Mouse (Mus musculus): ENCODE measurements around the gene Bnc2. TPM values are rescaled to one million over a fixed set of nuclear protein-coding genes. Genes with fewer than 3 reads are reported as not detected.

Bnc2 gene
- polyA plus RNA-seq, 1 experiment from 2014 or later, result 11.0 TPM

DNA sequence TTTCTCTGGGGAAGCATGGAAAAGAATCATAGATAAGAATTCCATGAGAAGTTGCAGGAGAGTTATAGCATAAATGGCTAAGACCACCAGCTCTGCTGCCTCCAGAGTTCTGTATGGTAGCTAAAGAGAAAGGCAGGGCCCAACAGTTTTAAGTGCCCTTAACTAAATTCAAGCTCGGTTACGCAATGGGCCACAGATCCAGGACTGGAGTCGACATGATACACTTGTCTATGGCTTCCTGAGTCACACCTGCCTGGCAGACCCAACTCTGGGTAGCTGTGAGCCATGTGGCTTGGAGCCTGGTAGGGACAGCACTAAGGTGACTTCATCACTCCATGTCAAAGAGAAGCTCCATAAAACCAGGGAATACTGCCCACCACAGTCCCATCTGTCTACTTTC, 53.3 kb downstream of the Bnc2 start:
- 92% methylated on average over 3 of the region's 3 CpGs for WGBS
- no peak for ATAC-seq (ENCODE audit: low FRiP score)
- Histone ChIP-seq H3K9me3 (no peaks in the 10 kb centered on the region), H3K9ac (no peak overlapping the region), H3K4me1 (replicated peaks) (no peaks in the 10 kb centered on the region), H3K27ac (no peak overlapping the region), H3K36me3 (no peaks in the 10 kb centered on the region), H3K4me2 (no peak overlapping the region), H3K4me3 (no peak overlapping the region), H3K27me3 (no peaks in the 10 kb centered on the region)

- Histone ChIP-seq H3K4me2 (no peak overlapping the region), H3K27me3 (no peaks in the 10 kb centered on the region), H3K4me1 (replicated peaks) (no peaks in the 10 kb centered on the region), H3K9me3 (no peaks in the 10 kb centered on the region), H3K4me3 (no peak overlapping the region), H3K9ac (no peak overlapping the region), H3K27ac (no peak overlapping the region), H3K36me3 (no peaks in the 10 kb centered on the region)
- no peak for ATAC-seq (ENCODE audit: low FRiP score)
- WGBS, result 57% methylated on average over 4 of the region's 4 CpGs
Measured at GRCm38 (mm10) chr4:84609861-84610260, 65.2 kb downstream of the Bnc2 start.

DNA sequence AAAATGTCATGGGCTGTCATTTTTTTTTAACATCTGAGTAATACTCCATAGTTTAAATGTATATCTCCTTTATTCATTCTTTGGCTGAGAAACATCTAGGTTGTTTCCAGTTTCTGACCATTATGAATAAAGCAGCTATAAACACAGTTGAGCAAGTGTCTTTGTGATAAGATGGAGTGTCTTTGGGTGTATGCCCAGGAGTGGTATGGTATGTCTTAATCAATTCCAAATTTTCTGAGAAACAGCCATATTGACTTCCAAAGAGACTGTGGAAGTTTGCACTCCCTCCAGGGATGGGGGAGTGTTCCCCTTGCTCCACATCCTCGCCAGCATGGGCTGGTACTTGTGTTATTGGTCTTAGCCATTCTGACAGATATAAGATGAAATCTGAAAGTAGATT, 70.6 kb downstream of the Bnc2 start:
- H3K9ac ChIP-seq, result no peak overlapping the region
- WGBS, result 88% methylated on average over 1 of the region's 1 CpGs
- H3K4me1 ChIP-seq (replicated peaks), result no peaks in the 10 kb centered on the region
- H3K4me2 ChIP-seq, result no peak overlapping the region
- ATAC-seq (ENCODE audit: low FRiP score), result no peak
- H3K27ac ChIP-seq, result no peak overlapping the region
- H3K4me3 ChIP-seq, result no peak overlapping the region
- no peaks in the 10 kb centered on the region for H3K36me3 ChIP-seq
- H3K27me3 ChIP-seq, result no peaks in the 10 kb centered on the region
- no peaks in the 10 kb centered on the region for H3K9me3 ChIP-seq

DNA sequence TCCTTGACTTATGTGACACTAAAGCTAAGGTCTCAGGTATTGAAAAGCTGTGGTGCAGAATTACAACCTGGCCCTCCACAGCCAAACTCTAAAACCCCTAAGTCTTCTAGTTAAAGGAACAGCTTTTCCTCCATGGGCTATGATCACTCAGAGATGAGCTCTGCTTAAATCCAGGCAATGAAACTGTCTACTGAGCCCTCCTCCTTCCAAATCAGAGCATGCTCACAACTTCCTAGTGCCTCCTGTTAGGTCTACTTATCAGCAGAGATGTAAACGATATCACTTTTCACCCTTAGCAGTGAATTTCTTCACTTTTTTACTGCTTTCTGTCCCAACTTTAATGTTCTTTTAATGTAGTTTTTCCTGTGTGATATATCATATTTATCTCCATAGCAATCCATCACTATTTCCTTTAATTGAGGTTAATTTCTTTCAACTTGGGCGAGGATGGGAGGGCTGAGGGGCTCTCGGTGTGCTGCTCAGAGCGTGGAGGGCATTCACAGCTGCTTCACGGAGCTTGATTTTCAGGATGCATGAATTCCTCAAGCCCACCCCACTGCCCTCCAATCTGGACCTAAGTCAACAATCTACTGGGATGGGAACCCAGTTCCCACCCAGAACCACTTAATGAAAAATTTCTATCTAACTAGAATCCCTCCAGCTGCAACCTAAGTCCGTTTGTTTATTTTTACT, 94.7 kb downstream of the Bnc2 start:
- no peak overlapping the region for H3K9ac ChIP-seq
- no peak for ATAC-seq (ENCODE audit: low FRiP score)
- H3K9me3 ChIP-seq, result no peaks in the 10 kb centered on the region
- WGBS, result 66% methylated on average over 6 of the region's 6 CpGs
- H3K27ac ChIP-seq, result no peak overlapping the region
- no peaks in the 10 kb centered on the region for H3K4me1 ChIP-seq (replicated peaks)
- H3K36me3 ChIP-seq, result no peaks in the 10 kb centered on the region
- no peak overlapping the region for H3K4me2 ChIP-seq
- no peak overlapping the region for H3K4me3 ChIP-seq
- H3K27me3 ChIP-seq, result no peaks in the 10 kb centered on the region

DNA sequence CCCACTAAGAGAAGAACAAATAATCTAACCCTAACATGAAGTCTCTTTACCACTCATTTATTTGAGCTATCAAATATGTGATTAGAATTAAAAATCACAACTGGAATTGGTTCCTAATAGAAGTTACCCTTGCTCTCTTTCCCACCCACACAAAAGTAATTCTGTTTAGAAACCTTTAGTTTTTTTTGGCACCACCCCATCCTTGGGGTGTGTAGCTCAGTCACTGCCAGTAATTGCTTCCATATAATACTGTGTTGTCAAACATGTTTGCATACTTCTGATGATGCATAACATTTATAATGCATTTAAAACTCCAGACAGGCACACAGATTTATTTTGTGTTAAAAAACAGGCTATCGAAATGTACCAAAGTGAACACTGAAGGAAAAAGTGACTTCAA, 96.8 kb downstream of the Bnc2 start:
- no peak overlapping the region for H3K4me2 ChIP-seq
- no peak overlapping the region for H3K9ac ChIP-seq
- H3K9me3 ChIP-seq, result no peaks in the 10 kb centered on the region
- no peaks in the 10 kb centered on the region for H3K4me1 ChIP-seq (replicated peaks)
- 92% methylated on average over 1 of the region's 1 CpGs for WGBS
- H3K27me3 ChIP-seq, result no peaks in the 10 kb centered on the region
- ATAC-seq (ENCODE audit: low FRiP score), result no peak
- H3K36me3 ChIP-seq, result no peaks in the 10 kb centered on the region
- H3K4me3 ChIP-seq, result no peak overlapping the region
- H3K27ac ChIP-seq, result no peak overlapping the region

- no peak overlapping the region for H3K9ac ChIP-seq
- H3K27ac ChIP-seq, result no peak overlapping the region
- H3K27me3 ChIP-seq, result no peaks in the 10 kb centered on the region
- no peaks in the 10 kb centered on the region for H3K4me1 ChIP-seq (replicated peaks)
- ATAC-seq (ENCODE audit: low FRiP score), result no peak
- no peaks in the 10 kb centered on the region for H3K9me3 ChIP-seq
- no peaks in the 10 kb centered on the region for H3K36me3 ChIP-seq
- H3K4me3 ChIP-seq, result no peak overlapping the region
- 61% methylated on average over 8 of the region's 8 CpGs for WGBS
- no peak overlapping the region for H3K4me2 ChIP-seq
Measured at GRCm38 (mm10) chr4:84566123-84566522, 109.0 kb downstream of the Bnc2 start.

DNA sequence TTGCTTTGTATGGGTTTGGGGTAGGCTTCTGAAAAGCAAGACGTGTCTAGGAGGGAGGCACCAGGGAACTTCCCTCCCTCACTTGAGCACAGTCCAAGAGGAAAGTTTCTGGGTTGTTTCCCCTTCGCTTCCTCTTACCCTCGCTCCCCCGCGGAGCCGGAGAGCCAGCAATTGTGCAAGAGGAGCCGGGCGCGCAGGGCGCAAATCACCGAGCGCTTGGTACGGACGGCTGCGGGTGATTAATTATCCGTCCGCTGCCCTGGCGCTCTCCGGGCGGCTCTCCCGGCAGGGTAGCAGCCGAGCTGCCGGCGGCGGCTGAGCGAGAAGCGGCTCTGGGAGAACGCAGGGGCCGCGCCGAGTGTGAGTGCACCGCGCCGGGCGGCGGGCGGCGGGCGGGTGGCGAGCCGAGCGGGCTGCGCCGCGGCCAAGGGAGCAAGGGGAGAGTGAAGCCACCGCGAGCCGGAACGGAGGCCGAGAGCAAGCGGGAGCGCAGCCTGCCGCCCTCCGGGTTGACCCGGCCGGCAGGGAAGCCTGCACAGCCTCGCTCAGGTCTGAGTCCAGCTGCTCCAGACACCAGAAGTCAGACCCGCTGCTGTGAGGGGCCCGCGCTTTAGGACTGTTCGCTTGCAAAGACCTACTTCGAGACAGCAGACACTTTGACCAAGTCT, 129.7 kb downstream of the Bnc2 start:
- H3K27me3 ChIP-seq, result peaks cover 18% of the 10 kb centered on the region
- peak overlapping the region; percentile 82 for H3K27ac ChIP-seq
- peak overlapping the region; percentile 60 for H3K4me3 ChIP-seq
- peak overlapping the region; percentile 88 for H3K9ac ChIP-seq
- ATAC-seq (ENCODE audit: low FRiP score), result peak; percentile 92
- H3K4me1 ChIP-seq (replicated peaks), result peaks cover 24% of the 10 kb centered on the region
- no peaks in the 10 kb centered on the region for H3K9me3 ChIP-seq
- peak overlapping the region; percentile 95 for H3K4me2 ChIP-seq
- 1% methylated on average over 45 of the region's 62 CpGs for WGBS
- no peaks in the 10 kb centered on the region for H3K36me3 ChIP-seq

GRCm38 (mm10) chr4:84544646-84545045, 130.4 kb downstream of the Bnc2 start:
- Histone ChIP-seq H3K4me1 (replicated peaks) (peaks cover 24% of the 10 kb centered on the region), H3K27me3 (peaks cover 18% of the 10 kb centered on the region), H3K4me3 (peak overlapping the region; percentile 60), H3K9ac (no peak overlapping the region), H3K27ac (no peak overlapping the region), H3K36me3 (no peaks in the 10 kb centered on the region), H3K9me3 (no peaks in the 10 kb centered on the region), H3K4me2 (peak overlapping the region; percentile 95)
- ATAC-seq (ENCODE audit: low FRiP score), result no peak
- WGBS, result 36% methylated on average over 2 of the region's 2 CpGs

DNA sequence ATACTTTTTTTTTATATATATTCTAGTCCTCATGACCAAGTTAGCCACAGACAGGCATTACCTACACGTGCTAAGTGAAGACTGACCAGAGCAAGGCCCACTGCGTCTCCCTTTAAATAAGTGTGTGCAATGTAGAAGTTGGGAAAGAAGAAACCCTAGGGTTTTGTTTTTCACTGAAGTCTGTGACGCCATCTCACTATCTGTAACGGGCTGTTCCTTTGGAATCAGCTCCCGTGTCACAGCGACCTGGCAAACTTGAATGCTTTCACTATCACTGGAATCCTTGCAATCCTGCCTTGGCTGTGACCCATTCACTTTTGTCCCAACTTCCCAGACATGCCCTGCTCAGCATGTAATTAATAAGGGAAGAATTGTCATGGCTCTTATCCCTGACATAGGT, 134.5 kb downstream of the Bnc2 start:
- H3K4me1 ChIP-seq (replicated peaks), result peaks cover 1% of the 10 kb centered on the region
- H3K4me3 ChIP-seq, result no peak overlapping the region
- no peak overlapping the region for H3K27ac ChIP-seq
- 74% methylated on average over 6 of the region's 6 CpGs for WGBS
- no peaks in the 10 kb centered on the region for H3K9me3 ChIP-seq
- no peak overlapping the region for H3K4me2 ChIP-seq
- H3K27me3 ChIP-seq, result 0 out of 2 replicates have a peak, but pooled peaks cover 11% of the 10 kb centered on the region
- no peak for ATAC-seq (ENCODE audit: low FRiP score)
- H3K36me3 ChIP-seq, result no peaks in the 10 kb centered on the region
- H3K9ac ChIP-seq, result no peak overlapping the region

DNA sequence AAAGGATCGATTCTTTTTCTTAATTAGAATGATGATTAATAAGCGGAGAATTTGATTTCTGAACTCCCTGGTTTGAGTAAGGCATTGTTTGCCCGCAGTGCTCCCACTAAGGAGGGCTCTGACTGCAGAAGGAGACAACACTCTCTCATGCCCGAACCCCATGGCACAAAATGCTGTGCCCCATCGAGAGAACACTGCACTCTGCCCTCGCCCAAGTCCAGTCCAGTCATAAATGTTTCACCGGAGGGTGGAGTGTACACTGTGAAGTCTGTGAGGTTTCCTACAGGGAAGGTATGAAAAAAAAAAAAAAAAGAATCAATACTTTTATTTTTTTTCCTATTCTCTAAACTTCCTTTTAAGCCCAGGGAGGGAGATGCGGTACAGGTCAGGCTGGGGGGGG, 135.7 kb downstream of the Bnc2 start:
- no peak overlapping the region for H3K27ac ChIP-seq
- no peak overlapping the region for H3K4me3 ChIP-seq
- 0 out of 2 replicates have a peak, but pooled peaks cover 11% of the 10 kb centered on the region for H3K27me3 ChIP-seq
- H3K9me3 ChIP-seq, result no peaks in the 10 kb centered on the region
- no peak for ATAC-seq (ENCODE audit: low FRiP score)
- no peak overlapping the region for H3K4me2 ChIP-seq
- H3K4me1 ChIP-seq (replicated peaks), result no peaks in the 10 kb centered on the region
- no peak overlapping the region for H3K9ac ChIP-seq
- WGBS, result 88% methylated on average over 8 of the region's 8 CpGs
- no peaks in the 10 kb centered on the region for H3K36me3 ChIP-seq

DNA sequence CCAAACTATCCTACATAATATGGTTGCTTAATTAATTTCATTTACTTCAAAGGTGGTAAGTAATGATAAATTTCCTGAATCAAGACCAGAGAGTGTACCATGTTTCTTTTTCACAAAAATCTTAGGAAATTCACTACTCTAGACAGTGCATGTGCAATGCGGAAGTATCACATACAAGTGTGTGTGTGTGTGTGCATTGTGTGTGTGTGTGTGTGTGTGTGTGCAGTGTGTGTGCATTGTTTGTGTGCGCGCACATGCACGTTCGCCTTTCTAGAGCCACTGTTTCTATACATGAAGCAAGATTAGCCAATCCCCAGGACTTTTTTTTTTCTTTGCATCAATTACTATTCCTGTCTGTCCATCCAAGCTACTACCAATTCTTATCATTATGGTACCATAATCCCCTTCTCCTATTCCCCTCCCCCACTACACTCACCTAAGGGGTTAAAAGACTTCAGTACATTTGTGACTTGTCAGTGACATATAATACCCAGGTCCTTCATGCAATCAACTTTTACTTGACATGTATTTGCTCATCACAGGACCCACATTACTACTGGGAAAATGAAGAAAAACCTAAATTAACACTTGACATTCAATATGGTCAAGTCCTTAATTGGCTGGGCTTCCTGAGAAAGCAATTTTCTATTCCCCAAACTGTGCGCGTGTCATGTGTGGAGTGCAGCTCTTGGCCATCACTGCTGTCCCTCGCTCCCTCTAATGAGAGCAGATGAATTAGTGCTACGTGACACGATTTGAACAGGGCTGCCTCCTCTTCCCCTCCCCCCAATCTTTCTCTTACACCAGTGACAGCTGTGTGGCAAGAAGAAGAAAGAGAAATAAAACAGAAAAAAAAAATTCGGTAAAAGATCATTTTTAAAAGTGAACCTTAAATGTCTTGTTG, 145.9 kb downstream of the Bnc2 start:
- WGBS, result 45% methylated on average over 11 of the region's 11 CpGs
- Histone ChIP-seq H3K9ac (no peak overlapping the region), H3K4me3 (no peak overlapping the region), H3K4me1 (replicated peaks) (peaks cover 25% of the 10 kb centered on the region), H3K36me3 (no peaks in the 10 kb centered on the region), H3K27me3 (0 out of 2 replicates have a peak, but pooled peaks cover 3% of the 10 kb centered on the region), H3K27ac (no peak overlapping the region), H3K4me2 (no peak overlapping the region), H3K9me3 (no peaks in the 10 kb centered on the region)
- peak; percentile 86 for ATAC-seq (ENCODE audit: low FRiP score)

DNA sequence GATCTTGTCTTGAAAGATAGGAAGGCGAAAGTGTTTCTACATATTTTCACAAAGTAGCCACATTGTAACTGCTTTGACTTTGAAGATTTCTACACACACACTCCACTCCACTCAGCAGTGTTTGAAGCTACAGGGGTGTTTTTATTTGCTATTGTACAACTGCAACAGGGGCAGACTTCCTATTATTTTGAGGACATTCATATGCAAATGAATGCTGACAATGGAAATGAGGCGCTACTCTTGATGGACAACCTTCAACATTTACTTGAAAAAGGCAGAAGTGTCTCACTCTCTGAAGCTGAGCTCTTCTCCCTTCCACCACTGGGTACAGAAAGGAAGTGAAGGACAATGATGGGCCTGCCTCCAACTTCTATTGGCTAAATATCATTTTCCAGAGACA, 146.7 kb downstream of the Bnc2 start:
- H3K9ac ChIP-seq, result no peak overlapping the region
- no peak overlapping the region for H3K27ac ChIP-seq
- no peaks in the 10 kb centered on the region for H3K36me3 ChIP-seq
- H3K4me2 ChIP-seq, result no peak overlapping the region
- H3K4me1 ChIP-seq (replicated peaks), result peaks cover 33% of the 10 kb centered on the region
- ATAC-seq (ENCODE audit: low FRiP score), result no peak
- no peaks in the 10 kb centered on the region for H3K9me3 ChIP-seq
- 0 out of 2 replicates have a peak, but pooled peaks cover 3% of the 10 kb centered on the region for H3K27me3 ChIP-seq
- 23% methylated on average over 2 of the region's 2 CpGs for WGBS
- no peak overlapping the region for H3K4me3 ChIP-seq

Measured in hindbrain, embryonic 13.5 days (tissue).